Mouse (Mus musculus) frontal cortex, adult 2 months (tissue): Measurements from ENCODE around the gene Mmd. TPM values are rescaled to one million over a fixed set of nuclear protein-coding genes. Genes with fewer than 3 reads are reported as not detected.
A peak's percentile ranks its signal among the peaks of the same experiment; 100 is the strongest.

Source experiments
- DNase-seq, 2 experiments: peaks; one replicate each; pipeline ENCODE4 v3.0.0; 2022; ENCODE audit warnings: low spot score in 1 of 2; ENCODE audit errors: extremely low spot score in 1 of 2
- polyA plus RNA-seq: library from polyadenylated mRNA; depleted of rRNA; stranded (reverse); fragments of >200 nt; gene quantifications from 2 replicates; pipeline ENCODE4 v1.2.3, GENCODE M21; 2012; rRNA removed

Gene Mmd
- 141 and 148 TPM in 2 replicates for polyA plus RNA-seq

DNA sequence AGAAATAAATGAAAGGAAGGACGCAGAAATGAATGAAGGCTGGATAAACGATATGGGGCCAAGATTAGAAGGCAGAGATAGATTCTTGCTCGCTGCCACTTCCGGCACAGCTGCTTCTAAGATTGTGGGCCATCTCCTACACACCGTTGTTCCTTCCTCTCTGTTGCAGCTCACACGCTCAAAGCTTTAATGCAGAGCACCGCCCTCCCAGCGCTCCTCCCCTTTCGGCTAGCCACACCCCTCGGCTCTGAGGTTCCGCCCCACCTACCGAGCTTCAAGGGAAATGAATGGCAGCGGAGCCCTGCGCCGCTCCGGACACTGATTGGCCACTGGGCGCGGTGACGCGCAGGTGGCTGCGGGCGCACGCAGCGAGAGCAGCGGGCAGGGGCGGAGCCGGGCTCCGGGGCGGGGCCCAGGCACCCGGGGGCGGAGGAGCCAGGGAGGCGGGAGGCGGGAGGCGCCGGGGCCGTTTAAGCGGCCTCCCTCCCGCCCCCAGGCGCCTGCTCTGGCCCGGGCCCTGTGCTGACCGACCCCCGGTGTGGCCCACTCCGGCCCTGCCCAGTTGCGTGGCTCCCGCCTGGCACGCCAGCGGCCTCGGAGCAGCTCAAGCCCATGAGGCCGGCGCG, at the start of gene Mmd:
Gene Mmd, plus strand, starts transcription at position 432 of the 626 bp plus-strand sequence.
- DNase-seq = peak; percentile 97 to 98

GRCm38 (mm10) chr11:90200826-90201225, 48.4 kb upstream of the Mmd start:
- DNase-seq = no peak

DNA sequence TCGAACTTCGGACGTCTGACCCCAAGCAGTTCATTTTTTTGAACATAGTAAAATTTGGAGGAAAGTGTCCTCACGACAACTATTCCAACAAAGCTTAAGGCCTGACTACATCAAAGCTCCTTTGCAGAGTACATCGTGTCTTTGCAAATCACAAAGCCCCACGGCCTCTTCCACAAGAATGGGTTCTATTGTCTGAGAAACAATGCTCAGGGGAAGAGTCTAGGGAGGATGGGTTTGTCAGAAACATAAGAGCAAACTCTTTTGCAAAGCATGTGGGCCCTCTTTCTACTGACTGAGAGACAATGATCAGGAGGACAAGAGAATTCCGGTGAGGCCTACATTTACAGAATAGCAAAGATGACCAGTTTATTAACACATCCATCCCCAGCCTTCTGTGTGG, 35.0 kb upstream of the Mmd start:
- no peak for DNase-seq

DNA sequence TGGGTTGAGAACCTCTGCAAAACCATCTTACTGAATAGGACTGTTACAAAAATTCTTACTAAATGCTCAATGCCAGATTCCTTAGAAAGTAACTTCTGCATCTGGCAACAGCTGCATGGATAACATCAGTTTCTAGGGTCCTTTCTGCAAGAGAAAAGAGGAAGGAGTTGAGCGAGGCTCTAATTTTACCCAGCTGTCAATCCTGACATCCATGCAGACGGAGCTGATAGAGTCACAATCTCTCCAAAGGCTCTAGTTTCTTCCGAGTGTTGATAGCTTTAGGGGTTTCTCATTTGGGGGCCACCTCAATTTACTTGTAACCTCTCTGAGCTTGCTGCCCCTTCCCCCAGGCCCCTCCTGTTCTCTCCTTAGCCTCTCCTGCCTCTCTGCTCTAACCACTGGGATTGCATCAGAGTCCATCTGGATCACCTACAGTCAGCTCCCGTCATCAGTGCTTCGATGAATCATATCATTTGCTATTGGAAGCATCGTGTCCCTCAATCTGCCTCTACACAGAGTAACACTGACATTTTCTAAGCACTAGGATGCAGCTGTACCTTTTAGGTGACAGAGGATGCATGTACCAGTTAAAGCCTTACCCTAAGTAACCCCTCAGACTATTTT, 29.1 kb upstream of the Mmd start:
- DNase-seq = no peak

- DNase-seq = no peak
Observed at GRCm38 (mm10) chr11:90220750-90221149, 28.5 kb upstream of the Mmd start.

- no peak for DNase-seq
Observed at GRCm38 (mm10) chr11:90224914-90225470, 24.3 kb upstream of the Mmd start.

DNA sequence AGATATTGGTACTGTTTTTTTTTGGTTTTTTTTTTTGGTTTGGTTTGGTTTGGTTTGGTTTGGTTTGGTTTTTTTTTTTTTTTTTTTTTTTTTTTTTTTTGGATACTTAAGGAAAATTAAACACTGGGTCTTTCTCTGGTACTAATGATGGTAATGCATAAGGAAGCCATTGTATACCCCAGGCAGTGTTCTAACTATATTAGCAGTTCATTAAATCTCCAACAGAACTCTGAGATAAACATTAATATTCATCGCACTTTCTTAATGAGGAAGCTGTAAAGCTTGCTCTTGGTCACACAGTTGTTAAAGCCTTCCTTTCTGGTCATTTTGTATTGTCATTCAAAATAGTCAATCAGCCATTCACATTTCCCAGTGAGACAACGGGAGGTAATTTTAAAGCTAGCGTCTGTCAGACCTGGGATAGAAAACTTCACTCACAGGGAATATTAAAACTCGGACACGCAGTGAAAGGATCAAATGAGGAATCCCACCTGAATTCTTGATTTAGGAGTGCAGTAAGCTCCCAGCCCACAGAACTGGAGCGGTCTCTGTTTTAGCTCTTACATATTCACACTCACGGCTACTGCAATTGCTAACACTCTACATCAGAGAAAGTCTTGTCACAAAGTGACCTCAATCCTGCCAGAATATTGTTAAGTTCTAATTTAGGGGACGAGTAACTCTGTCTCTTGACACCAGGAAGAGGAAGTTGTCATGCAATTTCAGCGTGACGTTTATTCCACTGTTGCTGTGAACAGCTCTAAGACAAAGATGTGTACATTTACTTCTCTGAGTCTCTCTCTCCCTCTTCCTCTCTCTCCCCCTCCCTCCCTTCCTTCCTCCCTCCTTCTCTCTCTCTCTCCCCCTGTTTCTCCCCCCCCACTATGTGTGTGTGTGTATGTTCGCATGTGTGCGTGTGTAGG, 22.0 kb upstream of the Mmd start:
- DNase-seq = no peak

GRCm38 (mm10) chr11:90228251-90228949, 20.9 kb upstream of the Mmd start:
- DNase-seq = no peak

DNA sequence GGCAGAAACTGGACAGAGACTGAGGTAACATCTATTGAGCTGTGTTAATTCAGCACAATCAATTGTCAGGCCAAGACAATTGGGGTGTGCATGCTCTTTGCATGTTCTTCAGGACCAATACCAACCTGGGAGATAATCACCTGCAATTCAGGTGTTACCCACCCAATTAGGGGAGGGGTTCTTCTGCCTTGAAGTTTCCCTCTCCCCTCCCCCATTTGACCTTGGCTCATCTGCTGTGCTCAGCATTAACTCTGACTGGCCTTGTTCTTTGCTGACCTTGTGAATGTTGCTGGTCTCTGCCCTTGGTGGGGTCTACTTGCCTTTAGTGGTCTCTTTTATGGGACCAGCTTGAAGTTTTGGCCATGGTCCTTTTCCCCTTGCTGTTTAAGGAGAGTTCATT, 19.5 kb upstream of the Mmd start:
- DNase-seq = no peak

- no peak for DNase-seq
Observed at GRCm38 (mm10) chr11:90230671-90231070, 18.6 kb upstream of the Mmd start.

DNA sequence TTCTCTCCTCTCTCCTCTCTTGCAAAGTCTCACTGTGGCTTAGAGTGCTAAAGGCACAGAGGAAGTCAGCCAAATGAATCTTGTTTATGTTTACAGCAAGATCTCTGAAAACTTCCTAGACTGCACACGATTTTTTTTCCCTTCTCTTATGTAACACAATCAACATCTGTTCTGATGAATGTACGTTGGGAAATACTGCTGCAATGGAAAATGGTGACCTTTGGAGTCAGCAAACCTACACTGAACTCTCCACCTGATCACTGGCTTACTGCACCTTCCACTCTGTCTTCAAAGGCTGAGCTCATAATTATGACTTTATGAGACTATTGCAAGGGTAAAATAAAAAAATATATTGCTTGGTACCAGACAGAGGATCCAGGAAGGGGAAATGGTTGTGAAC, 17.6 kb upstream of the Mmd start:
- no peak for DNase-seq

GRCm38 (mm10) chr11:90232685-90233084, 16.6 kb upstream of the Mmd start:
- DNase-seq = no peak

DNA sequence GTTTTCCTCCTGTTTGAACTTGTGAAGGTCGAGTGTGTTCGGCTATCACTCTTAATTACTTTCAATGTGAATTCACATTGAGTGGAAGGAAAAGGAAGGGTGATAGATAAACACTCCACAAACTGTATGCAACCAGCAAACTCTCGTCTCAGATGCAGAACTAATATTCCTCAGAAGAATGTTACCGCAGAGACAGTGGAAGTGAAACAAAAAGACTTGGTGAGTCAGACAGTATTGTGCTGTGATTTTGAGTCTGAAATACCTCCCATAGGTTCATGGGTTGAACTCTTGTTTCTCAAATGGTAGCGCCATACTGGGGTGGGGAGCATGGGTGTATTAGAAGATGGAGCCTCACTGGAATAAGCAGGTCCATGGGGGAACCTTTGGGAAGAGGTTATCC, 14.0 kb upstream of the Mmd start:
- DNase-seq = no peak

- DNase-seq = no peak
Observed at GRCm38 (mm10) chr11:90237616-90238015, 11.6 kb upstream of the Mmd start.

GRCm38 (mm10) chr11:90238657-90239056, 10.6 kb upstream of the Mmd start:
- DNase-seq = no peak

DNA sequence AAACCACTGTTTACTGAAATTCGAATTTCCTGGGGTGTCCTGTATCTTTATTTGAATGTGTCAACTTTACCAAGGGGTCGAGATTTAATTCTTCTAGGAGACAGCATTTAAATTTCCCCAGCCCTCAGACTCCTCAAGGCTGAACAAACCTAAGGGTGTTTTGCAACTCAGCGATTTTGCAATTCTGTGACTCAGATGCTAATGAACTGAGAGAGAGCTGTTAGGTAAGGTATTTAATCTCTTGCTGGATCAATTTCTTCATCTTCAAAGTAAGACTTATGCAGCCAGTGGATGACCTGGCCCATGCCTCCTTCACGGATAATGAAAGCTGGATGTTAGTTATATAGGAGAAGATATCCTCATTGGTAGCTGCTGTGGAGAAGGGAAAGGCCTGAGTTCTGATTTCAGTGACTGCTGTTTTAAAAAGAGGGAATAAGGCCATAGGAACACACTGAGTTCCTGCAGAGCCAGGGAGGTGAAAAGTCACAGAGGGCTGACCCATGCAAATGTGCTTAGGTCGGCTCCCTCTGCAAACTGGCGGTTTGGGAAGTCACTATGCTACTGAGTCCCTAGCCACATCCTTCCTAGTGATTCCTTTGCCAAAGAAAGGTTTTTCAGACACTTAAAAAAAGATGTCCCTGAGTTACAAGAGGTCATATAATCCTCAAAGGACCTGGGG, 8.5 kb upstream of the Mmd start:
- DNase-seq = no peak

DNA sequence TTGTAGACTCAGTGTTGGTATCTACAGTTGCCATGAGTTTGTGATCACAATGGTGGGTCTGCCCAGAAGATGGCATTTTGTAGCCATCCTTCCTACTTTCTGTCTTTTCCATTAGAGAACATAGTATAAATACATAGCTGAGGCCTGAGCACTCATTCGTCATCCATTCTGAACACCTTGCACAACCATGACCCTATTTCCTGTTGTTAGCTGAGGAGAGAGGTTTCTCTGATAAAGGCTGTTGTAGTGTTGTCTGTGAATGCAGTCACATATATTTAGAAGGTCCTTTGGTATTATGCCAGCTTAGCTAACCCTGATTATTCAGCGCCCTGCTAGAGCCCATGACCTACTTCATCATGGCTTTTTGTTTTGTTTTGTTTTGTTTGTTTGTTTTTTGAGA, 7.4 kb upstream of the Mmd start:
- no peak for DNase-seq

- DNase-seq = no peak
Observed at GRCm38 (mm10) chr11:90243300-90243699, 6.0 kb upstream of the Mmd start.

GRCm38 (mm10) chr11:90245630-90246029, 3.6 kb upstream of the Mmd start:
- no peak for DNase-seq

- no peak for DNase-seq
Observed at GRCm38 (mm10) chr11:90246676-90247075, 2.6 kb upstream of the Mmd start.
